Mouse (Mus musculus): ENCODE results near the gene Clec4e.
"Not testable (repeated sequence)": the region's sequence is repeated elsewhere in the genome, so short reads cannot be mapped to it uniquely, and the experiment has no call there.

Gene Clec4e

DNA sequence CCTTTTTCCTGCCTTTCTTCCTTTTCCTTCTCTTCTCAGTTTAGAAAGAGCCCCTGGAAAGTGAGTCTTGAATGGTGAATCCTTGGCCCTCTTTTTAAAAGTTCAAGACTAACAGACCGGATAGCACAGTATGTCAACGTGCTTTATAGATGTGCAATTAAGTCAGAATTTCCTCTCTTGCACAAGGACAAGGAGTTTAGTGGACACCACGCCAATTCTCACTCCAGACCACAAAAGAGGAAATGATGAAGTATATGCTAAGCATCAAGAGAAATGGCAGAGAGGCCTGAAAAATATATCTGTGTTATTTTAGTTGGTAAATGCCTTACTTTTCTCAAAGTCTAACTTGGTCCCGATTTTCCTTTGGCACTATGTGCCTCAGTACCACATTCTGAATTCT, at the start of gene Clec4e:
Gene Clec4e, minus strand, starts transcription at position 118 of the 400 bp plus-strand sequence.
- no peak for DNase-seq (ENCODE audit: low spot score)

GRCm38 (mm10) chr6:123332503-123332902, 42.8 kb upstream of the Clec4e start:
- no peak for DNase-seq (ENCODE audit: low spot score)

- DNase-seq (ENCODE audit: low spot score): no peak
Observed at GRCm38 (mm10) chr6:123308033-123308432, 18.4 kb upstream of the Clec4e start, which contains the start of gene Vmn2r19. Vmn2r19 (plus strand) TSS chr6:123308333.

- DNase-seq (ENCODE audit: low spot score): not testable (repeated sequence)
Observed at GRCm38 (mm10) chr6:123306315-123306714, 16.6 kb upstream of the Clec4e start.

- DNase-seq (ENCODE audit: low spot score): no peak
Observed at GRCm38 (mm10) chr6:123296687-123297086, 7.0 kb upstream of the Clec4e start.

GRCm38 (mm10) chr6:123293509-123293908, 3.8 kb upstream of the Clec4e start:
- not testable (repeated sequence) for DNase-seq (ENCODE audit: low spot score)

DNA sequence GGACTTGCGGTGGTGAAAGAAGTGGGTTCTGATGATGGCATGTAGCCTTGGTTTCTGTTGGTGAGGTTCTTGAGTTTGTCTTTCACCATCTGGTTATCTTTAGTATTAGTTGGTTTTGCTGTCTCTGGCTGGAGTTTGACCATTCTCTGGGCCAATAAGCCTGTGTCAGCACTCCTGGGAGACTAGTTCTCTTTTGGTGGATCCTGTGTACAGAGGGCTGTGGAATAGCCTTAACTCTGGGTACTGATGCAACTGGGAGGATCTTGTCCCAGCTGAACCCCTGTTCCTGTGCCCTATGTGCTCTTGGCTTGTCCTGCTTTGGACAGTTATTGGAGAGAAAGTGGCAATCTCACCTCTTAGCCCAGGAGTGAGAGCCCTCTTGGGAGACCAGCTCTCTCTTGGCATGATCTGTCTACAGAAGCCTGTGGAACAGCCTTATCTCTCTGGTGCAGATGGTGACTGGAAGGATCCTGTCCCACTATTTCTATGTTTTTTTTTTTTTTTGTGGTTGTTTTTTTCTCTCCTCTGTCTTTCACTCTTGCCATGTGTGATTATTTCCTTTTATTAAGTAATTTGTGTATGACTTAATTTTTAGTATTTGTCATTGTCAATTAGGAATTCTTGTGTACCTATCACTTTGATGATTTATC, 3.2 kb upstream of the Clec4e start:
- DNase-seq (ENCODE audit: low spot score): no peak

GRCm38 (mm10) chr6:123288931-123289330, 739 bp downstream of the Clec4e start:
- DNase-seq (ENCODE audit: low spot score): no peak

- DNase-seq (ENCODE audit: low spot score): no peak
Observed at GRCm38 (mm10) chr6:123286311-123286710, 3.4 kb downstream of the Clec4e start.

DNA sequence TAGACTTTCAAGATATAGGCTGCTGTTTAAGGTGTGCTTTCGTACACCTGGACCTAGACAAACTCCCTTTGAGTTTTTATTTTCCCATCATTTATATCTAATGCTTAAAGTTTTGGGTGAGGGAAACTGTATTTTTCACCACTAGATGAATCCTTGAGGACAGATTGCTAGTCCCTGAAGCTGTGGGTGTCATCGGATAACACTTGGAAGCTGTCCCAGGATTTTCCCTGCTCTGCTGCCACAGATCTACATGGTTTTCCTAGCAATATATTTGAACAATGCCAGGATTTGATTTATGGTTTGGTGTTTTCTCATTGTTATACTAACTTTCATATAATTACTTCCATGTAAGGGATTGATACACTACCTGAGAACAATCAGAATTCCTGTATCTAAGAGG, 10.2 kb downstream of the Clec4e start:
- DNase-seq (ENCODE audit: low spot score): no peak

GRCm38 (mm10) chr6:123266945-123267344, 22.7 kb downstream of the Clec4e start:
- no peak for DNase-seq (ENCODE audit: low spot score)

DNA sequence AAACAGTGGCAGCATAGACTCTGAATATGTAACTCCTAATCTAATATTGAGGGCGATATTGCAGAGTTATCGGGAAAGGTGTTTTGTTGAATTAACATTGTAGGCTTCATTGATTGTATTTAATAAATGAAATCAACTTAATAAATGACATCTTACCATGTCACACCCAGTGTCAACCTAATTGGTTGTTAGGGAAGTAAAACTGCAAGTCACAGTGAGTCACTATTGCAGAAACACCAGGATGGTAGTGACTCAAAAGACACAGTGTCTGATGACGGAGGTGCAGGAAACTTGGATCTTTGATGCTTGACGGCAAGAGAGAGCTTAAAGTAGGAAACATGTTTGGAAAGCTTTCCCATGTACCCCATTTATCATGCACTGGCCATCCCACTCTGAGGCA, 23.9 kb downstream of the Clec4e start:
- DNase-seq (ENCODE audit: low spot score): no peak

DNA sequence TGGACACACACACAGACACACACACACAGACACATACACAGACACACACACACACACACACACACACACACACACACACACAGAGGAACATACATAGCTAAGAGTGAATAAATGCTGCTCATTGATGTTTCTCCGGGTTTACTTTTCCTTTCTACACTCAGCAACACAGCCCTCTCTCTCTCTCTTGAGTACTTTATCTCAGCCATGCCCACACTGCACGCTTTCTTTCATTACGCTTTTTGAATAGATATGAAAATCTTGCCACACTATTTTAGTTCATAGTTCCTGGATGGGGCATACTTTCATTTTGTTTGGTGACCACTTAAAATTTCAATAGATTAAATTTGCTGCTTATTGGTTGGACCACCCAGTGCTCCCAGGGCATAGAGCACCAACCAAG, 25.5 kb downstream of the Clec4e start:
- no peak for DNase-seq (ENCODE audit: low spot score)

GRCm38 (mm10) chr6:123261555-123262161, 28.0 kb downstream of the Clec4e start, which contains the start of gene Clec4d:
Clec4d (plus strand) TSS chr6:123262111.
- DNase-seq (ENCODE audit: low spot score): no peak

- no peak for DNase-seq (ENCODE audit: low spot score)
Observed at GRCm38 (mm10) chr6:123260868-123261267, 28.8 kb downstream of the Clec4e start.

DNA sequence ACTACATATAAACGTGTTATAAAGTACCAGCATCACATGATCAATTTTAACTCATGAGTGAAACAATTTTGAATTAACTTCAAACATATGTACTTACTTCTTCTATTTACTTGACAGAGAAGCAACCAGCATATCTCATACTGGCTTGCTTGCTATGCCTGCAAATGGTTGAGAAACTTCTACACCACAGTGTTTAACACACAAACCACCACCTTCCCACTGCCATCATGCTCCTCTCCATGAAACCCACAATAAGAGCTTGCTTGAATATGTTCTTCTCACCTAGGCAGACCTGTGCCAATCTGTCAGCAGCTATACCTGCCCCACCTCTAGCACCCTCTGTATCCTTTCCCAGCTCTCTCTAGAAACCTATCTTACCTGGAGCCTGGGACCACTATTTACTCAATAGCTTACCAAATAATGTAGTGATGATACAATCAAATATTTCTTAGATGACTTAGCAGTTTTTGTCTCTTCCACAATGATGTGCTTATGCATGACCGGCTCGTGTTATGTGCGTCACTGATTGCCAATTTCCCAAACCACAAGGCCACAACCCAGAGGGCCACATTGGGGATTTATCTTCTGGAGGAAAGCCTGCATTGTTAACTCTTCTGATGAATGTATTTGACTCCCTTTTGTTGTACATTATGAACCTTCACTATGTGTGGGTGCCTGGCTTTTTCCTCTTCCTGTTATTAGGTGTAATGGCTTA, 29.6 kb downstream of the Clec4e start:
- DNase-seq (ENCODE audit: low spot score): no peak

DNA sequence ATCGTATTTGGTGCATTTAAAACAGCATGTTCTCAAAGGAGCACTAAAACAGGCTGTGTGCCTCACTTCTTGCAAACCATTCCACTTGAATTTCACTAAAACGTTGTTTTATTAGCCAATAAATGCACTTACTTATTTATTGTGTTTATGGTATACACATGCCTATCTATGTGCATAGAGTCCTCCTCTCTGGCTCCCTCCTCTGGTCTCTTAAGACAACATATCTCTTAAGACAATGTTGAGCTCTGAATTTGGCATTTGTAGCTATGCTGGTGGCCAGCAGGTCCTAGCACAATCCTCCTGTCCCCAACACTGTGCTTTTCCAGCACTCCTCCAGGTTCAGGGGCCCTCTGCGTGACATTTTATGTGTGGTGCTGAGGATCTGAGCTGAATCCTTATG, 30.7 kb downstream of the Clec4e start:
- DNase-seq (ENCODE audit: low spot score): no peak

GRCm38 (mm10) chr6:123252735-123253134, 36.9 kb downstream of the Clec4e start:
- DNase-seq (ENCODE audit: low spot score): no peak

- not testable (repeated sequence) for DNase-seq (ENCODE audit: low spot score)
Observed at GRCm38 (mm10) chr6:123248862-123249261, 40.8 kb downstream of the Clec4e start.

- no peak for DNase-seq (ENCODE audit: low spot score)
Observed at GRCm38 (mm10) chr6:123244201-123244600, 45.5 kb downstream of the Clec4e start.

- DNase-seq (ENCODE audit: low spot score): no peak
Observed at GRCm38 (mm10) chr6:123237582-123237981, 52.1 kb downstream of the Clec4e start.
